Mouse (Mus musculus) hindbrain, embryonic 10.5 days (tissue): ENCODE data around the gene Jmy. TPM values are rescaled to one million over a fixed set of nuclear protein-coding genes. Genes with fewer than 3 reads are reported as not detected.

ENCODE experiments used
- DNase-seq: peaks from one replicate; pipeline ENCODE4 v3.0.0-alpha.2; 2017; ENCODE audit warnings: low spot score
- H3K27ac ChIP-seq: fragments of 300-500 bp; sonication (generic); 2 replicates; pipeline ENCODE4 v1.5.1; 2016; ENCODE audit warnings: mild to moderate bottlenecking, moderate library complexity
- H3K27me3 ChIP-seq: fragments of 300-500 bp; sonication (generic); 2 replicates; pipeline ENCODE4 v1.6.1; 2016; ENCODE audit warnings: mild to moderate bottlenecking; ENCODE audit not compliant: poor library complexity, insufficient read depth, severe bottlenecking
- H3K36me3 ChIP-seq: fragments of 300-500 bp; sonication (generic); 2 replicates; pipeline ENCODE4 v1.6.1; 2016; ENCODE audit warnings: mild to moderate bottlenecking, moderate library complexity
- H3K4me1 ChIP-seq: fragments of 300-500 bp; sonication (generic); replicated peaks from 2 replicates; pipeline ENCODE4 v1.6.1; 2016; ENCODE audit warnings: mild to moderate bottlenecking
- H3K4me3 ChIP-seq: fragments of 300-500 bp; sonication (generic); 2 replicates; pipeline ENCODE4 v1.5.1; 2016; ENCODE audit warnings: mild to moderate bottlenecking, moderate library complexity
- H3K9me3 ChIP-seq: fragments of 300-500 bp; sonication (generic); 2 replicates; pipeline ENCODE4 v1.6.1; 2016; ENCODE audit warnings: mild to moderate bottlenecking, moderate library complexity
- WGBS: fragments of 180-500 bp; shearing (Covaris S2); methylation state at CpG from one replicate; pipeline ENCODE4 v1.1.7; 2016; 5-methylcytosine and 5-hydroxymethylcytosine counted together
- polyA plus RNA-seq: library from polyadenylated mRNA; unstranded; fragments of >200 nt; fragmentation: Nextera tagmentation; extraction: Ambion mirVana; gene quantifications from 2 replicates; pipeline ENCODE4 v1.2.1, GENCODE M21; 2016

Jmy gene
- polyA plus RNA-seq, 1 experiment from 2014 or later = 3.9 TPM

DNA sequence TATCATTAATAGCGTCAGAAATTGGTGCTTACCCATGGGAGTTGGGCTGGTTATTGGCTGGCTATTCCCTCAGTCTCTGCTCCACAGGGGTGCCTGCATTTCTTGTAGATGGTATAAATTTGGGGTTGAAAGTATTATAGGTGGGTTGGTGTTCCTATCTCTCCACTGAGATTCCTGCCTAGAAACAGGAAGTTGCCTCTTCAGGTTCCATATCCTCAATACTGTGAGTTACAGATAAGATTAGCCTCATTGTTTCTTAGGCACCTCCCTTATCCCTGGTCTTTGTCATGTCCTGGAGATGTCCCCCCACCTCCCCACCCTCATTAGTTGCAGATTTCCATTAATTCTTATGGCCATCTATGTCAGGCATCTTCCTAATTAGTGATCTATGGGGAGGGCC, 115.1 kb downstream of the Jmy start:
- Histone ChIP-seq H3K9me3 (no peaks in the 10 kb centered on the region), H3K27ac (no peak overlapping the region), H3K36me3 (no peaks in the 10 kb centered on the region), H3K4me1 (no peaks in the 10 kb centered on the region), H3K27me3 (no peaks in the 10 kb centered on the region), H3K4me3 (no peak overlapping the region)
- WGBS = 88% methylated on average over 1 of the region's 1 CpGs
- DNase-seq = no peak

DNA sequence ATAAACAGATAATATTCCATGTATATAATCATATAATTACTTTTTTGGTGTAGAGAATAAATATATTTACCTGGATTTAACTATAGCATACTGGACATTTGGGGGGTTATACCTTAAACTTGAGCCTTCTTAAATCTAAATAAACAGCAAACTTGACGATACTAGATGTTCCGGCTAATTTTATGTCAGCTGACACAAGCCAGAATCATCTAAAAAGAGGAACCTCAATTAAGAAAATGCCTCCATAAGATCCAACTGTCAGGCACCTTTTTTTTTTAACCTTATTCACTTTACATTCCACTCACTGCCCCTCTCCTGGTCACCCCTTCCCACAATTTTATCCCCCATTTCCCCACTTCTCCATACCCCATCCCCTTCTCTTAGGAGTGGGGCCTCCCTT, 116.0 kb downstream of the Jmy start:
- no peak for DNase-seq
- H3K9me3 ChIP-seq = no peaks in the 10 kb centered on the region

GRCm38 (mm10) chr13:93383092-93383491, 116.5 kb downstream of the Jmy start:
- Histone ChIP-seq H3K27me3 (no peaks in the 10 kb centered on the region), H3K9me3 (no peaks in the 10 kb centered on the region), H3K4me1 (no peaks in the 10 kb centered on the region), H3K27ac (no peak overlapping the region), H3K36me3 (no peaks in the 10 kb centered on the region), H3K4me3 (no peak overlapping the region)
- WGBS = 95% methylated on average over 5 of the region's 5 CpGs
- DNase-seq = no peak

More for the DNA sequence above, 116.0 kb downstream of the Jmy start:
- H3K27me3 ChIP-seq = no peaks in the 10 kb centered on the region
- no peaks in the 10 kb centered on the region for H3K4me1 ChIP-seq
- H3K27ac ChIP-seq = no peak overlapping the region
- H3K4me3 ChIP-seq = no peak overlapping the region
- WGBS = 94% methylated on average over 2 of the region's 2 CpGs
- H3K36me3 ChIP-seq = no peaks in the 10 kb centered on the region

- DNase-seq = no peak
- Histone ChIP-seq H3K4me3 (no peak overlapping the region), H3K36me3 (no peaks in the 10 kb centered on the region), H3K27ac (no peak overlapping the region), H3K4me1 (no peaks in the 10 kb centered on the region), H3K9me3 (no peaks in the 10 kb centered on the region), H3K27me3 (no peaks in the 10 kb centered on the region)
- WGBS = 86% methylated on average over 1 of the region's 1 CpGs
Observed at GRCm38 (mm10) chr13:93381301-93381700, 118.3 kb downstream of the Jmy start.

DNA sequence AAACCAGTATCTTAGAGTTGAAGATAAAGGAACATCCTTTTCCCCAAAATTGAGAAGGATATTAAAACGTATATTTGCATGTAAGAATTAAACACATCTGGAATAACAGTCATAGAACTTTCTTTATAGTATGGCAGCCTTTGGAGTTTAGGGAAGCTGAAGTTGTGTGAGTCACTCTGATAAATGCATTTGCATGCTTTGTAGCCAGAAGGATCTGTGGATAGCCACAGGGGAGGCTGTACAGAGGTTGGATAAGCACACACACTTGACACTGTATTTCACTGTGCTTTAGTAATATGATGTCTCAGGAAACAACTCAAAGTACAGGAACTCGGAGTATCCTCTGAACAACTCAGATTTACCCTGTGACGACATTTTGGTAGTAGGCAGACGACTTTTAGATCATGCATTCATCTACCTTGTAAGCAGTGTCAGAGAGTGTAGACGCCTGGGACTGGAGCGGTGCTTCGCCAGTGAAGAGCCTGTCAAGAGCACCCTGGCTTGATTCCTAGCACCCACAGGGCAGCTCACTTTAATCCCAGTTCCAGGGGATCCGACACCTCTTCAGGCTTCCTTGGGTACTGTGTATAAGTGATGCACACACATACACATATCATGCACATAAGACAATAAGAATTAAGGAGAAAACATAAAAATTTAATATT, 119.1 kb downstream of the Jmy start:
- H3K4me1 ChIP-seq = no peaks in the 10 kb centered on the region
- no peaks in the 10 kb centered on the region for H3K27me3 ChIP-seq
- DNase-seq = no peak
- no peak overlapping the region for H3K27ac ChIP-seq
- no peaks in the 10 kb centered on the region for H3K9me3 ChIP-seq
- 91% methylated on average over 8 of the region's 8 CpGs for WGBS
- no peak overlapping the region for H3K4me3 ChIP-seq
- H3K36me3 ChIP-seq = no peaks in the 10 kb centered on the region

Other genes starting within 250 kb of the Jmy start
- 8.3 and 8.4 TPM in 2 replicates for gene Homer1, start 200.2 kb downstream of the Jmy start, polyA plus RNA-seq
- 0.29 and 0.37 TPM in 2 replicates for gene Bhmt, start 138.2 kb upstream of the Jmy start, polyA plus RNA-seq
- gene Bhmt2, start 174.5 kb upstream of the Jmy start, polyA plus RNA-seq = 0.09 and 0.17 TPM in 2 replicates
- gene Dmgdh, start 174.6 kb upstream of the Jmy start, polyA plus RNA-seq = 0.27 TPM in 1 of 2 replicates, not detected in the other